12 mouse cellular contexts compared by ENCODE assay signal in the genomic region with DNA sequence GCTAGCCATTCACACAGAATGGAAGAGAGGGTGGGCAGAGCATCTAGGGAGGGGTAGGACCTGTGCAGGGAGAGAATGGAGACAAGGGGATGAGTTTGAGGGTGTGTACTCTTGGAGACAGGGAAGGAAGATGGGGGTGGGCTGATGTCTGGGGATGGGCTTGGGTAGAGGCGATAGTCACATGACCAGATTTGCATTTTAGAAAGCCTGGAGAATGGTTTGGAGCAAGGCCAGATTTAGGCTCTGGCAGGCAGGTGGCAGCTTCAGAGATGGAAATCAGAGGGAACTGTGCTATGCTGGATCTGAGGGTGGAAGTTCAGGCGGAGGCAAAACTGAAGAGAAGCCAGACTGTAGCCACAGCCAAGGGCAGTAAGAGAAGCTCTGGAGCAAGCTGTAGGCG. TPM values are rescaled to one million over a fixed set of nuclear protein-coding genes. Genes with fewer than 3 reads are reported as not detected.
A peak's percentile ranks its signal among the peaks of the same experiment; 100 is the strongest.
DNase-seq lines count a peak whose midpoint lies in the region; ATAC-seq lines count a peak whose summit lies in the region.
"Had no signal": no experiment of that assay in that cellular context is flagged by ENCODE, and none has a peak within 500 bp of the region (broad histone marks: within the 10 kb centered on the region; RNA-seq: fewer than 3 reads in every experiment).

No protein-coding gene starts in this region.

- peaks cover 7% of the 10 kb centered on the region for H3K36me3 ChIP-seq in hindbrain, embryonic 15.5 days

- no peak overlapping the region for H3K4me3 ChIP-seq in hindbrain, embryonic 15.5 days

- no peaks in the 10 kb centered on the region for H3K9me3 ChIP-seq in hindbrain, embryonic 15.5 days

- peak overlapping the region; percentile 55 for H3K27ac ChIP-seq in hindbrain, embryonic 15.5 days (replicated peaks)

- peak; percentile 28 for DNase-seq in right cerebral cortex, adult 18-20 months
- no peak for DNase-seq in right cerebral cortex, postnatal 25 days
- DNase-seq in brain, embryonic 18.5 days (ENCODE audit: low read depth, low spot score), result peak; percentile 46
- no peak for DNase-seq in adipocyte (ENCODE audit: low spot score)
- no peak for DNase-seq in layer of hippocampus, postnatal 10 days (ENCODE audit: low spot score in 2 of 2)
- DNase-seq in gastrocnemius, postnatal 4 days (ENCODE audit: low spot score in 2 of 2), result no peak
- DNase-seq: cerebellum, adult 11 months; kidney, postnatal 14 days; lung, postnatal 10 days had no signal

- no peak for ATAC-seq in hindbrain, embryonic 15.5 days (ENCODE audit: low FRiP score, low read depth)
- ATAC-seq: intestine, embryonic 16.5 days had no signal

- no peaks in the 10 kb centered on the region for H3K27me3 ChIP-seq in hindbrain, embryonic 15.5 days

- no peak overlapping the region for H3K4me2 ChIP-seq in hindbrain, embryonic 15.5 days
- H3K4me2 ChIP-seq: liver, embryonic 11.5 days had no signal

- H3K9ac ChIP-seq in hindbrain, embryonic 15.5 days, result no peak overlapping the region

- 31% methylated on average over 3 of the region's 3 CpGs for WGBS in hindbrain, embryonic 15.5 days

- peaks cover 15% of the 10 kb centered on the region for H3K4me1 ChIP-seq in hindbrain, embryonic 15.5 days (replicated peaks)

RNA-seq across cellular contexts. Expression of a gene that starts 15.8 kb away (rescaled TPM):
- polyA plus RNA-seq in hindbrain, embryonic 15.5 days (2015; fragmentation: Nextera tagmentation; extraction: Ambion mirVana), result 33.9 and 36.7 TPM in 2 replicates
- total RNA-seq in layer of hippocampus, postnatal 10 days (2021), result 10 to 100 TPM; 16.4 to 17.5 TPM
- 10 to 100 TPM; 22.5 to 28.9 TPM for total RNA-seq in gastrocnemius, postnatal 4 days (2021)

RNA-seq across cellular contexts. Expression of a gene that starts 56.7 kb away (rescaled TPM):
- polyA plus RNA-seq in hindbrain, embryonic 15.5 days (2015; fragmentation: Nextera tagmentation; extraction: Ambion mirVana), result 8.9 TPM in 2 replicates
- 10 to 100 TPM; 66.4 to 78.1 TPM for total RNA-seq in layer of hippocampus, postnatal 10 days (2021)
- total RNA-seq in gastrocnemius, postnatal 4 days (2021), result 1 to 10 TPM in 1 of 2 experiments, under 1 TPM in 1; 0.64 to 1.4 TPM

Comparison
In these comparisons a context has a peak if more than half of its experiments do, and no peak if none do; other contexts are left out.
1. DNase-seq: peak in right cerebral cortex, adult 18-20 months (single experiment) and brain, embryonic 18.5 days (single experiment); none in right cerebral cortex, postnatal 25 days (single experiment), adipocyte (single experiment), layer of hippocampus, postnatal 10 days (0 of 2) and gastrocnemius, postnatal 4 days (0 of 2).
2. RNA of a gene that starts 56.7 kb away (total RNA-seq): 66.4 to 78.1 TPM in layer of hippocampus, postnatal 10 days; 0.64 to 1.4 TPM in gastrocnemius, postnatal 4 days; every median in the first group is over 10 times any median in the second.